Mouse (Mus musculus): ENCODE results near the gene Dnaic2.

- TF ChIP-seq POLR2A (IDR thresholded peaks at IDR 0.05; ENCODE audit: control insufficient read depth, extremely low read depth, insufficient read depth, low read length, poor library complexity) = no peak
- TF ChIP-seq CTCF (IDR thresholded peaks at IDR 0.05; ENCODE audit: borderline replicate concordance, control insufficient read depth, extremely low read depth, insufficient read depth, low read length, poor library complexity) = no peak
These were observed 39.5 kb upstream of the Dnaic2 start for GRCm38 (mm10) chr11:114687574-114688188.
